Mouse (Mus musculus) spleen, adult 2 months (tissue): ENCODE measurements around the gene Ttll12.
A peak's percentile ranks its signal among the peaks of the same experiment; 100 is the strongest.

Experiments used
- CTCF ChIP-seq: fragments of 200-500 bp; IDR thresholded peaks from 2 replicates; pipeline ENCODE4 v1.5.1; 2011; ENCODE audit warnings: mild to moderate bottlenecking, inconsistent platforms; ENCODE audit not compliant: insufficient read depth, insufficient read length, insufficient replicate concordance; ENCODE audit errors: extremely low read depth
- POLR2A ChIP-seq: fragments of 200-500 bp; IDR thresholded peaks from 2 replicates; pipeline ENCODE4 v1.6.1; 2011; ENCODE audit warnings: low read depth, low read length, inconsistent platforms

DNA sequence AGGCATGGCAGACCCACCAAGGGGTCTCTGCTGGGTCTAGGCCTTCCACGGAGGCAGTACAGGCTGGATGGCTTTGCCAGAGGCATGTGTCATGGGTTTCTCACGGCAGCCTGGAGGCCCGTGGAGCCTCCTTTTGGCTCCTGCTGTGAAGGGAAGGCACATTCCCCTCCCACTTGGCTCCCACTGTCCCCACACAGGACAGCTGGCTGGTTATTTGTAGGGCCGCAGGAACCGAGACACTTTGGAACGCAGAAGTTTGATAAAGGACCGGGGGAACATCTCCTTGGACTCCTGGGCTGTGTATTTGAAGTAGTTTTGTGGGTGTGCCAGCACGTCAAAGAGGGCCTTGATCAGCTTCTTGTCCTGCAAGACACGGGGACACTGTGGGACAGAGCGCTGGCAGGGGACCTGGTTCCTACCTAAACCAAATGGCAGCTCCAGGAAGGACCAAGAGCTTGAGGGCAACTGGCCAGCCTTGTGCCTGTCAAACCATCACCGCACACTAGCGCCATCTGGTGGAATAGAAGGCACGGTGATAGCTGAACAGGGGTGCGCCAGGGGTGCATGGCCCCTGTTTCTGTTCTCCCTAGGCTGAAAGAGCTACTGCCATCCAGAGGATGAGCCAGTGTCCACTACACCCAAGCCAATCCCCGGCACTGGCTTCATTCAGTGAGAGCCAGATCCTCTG is 12.3 kb upstream of the Ttll12 start:
- no peak for TF ChIP-seq POLR2A
- peak; percentile 89; the same call in 1 of the 2 replicates for TF ChIP-seq CTCF
